Mouse (Mus musculus) hindbrain, postnatal 0 days (tissue): ENCODE measurements around the gene Slc35f1. TPM values are rescaled to one million over a fixed set of nuclear protein-coding genes. Genes with fewer than 3 reads are reported as not detected.
A peak's percentile ranks its signal among the peaks of the same experiment; 100 is the strongest.

Experiments used
- ATAC-seq: fragments of 200-750 bp; cut with Nextera tagmentation; 2 replicates; pipeline ENCODE4 v1.8.0; 2017; ENCODE audit warnings: mild to moderate bottlenecking, moderate TSS enrichment, moderate library complexity
- DNase-seq: peaks from one replicate; pipeline ENCODE4 v3.0.0-alpha.2; 2015; ENCODE audit warnings: low spot score
- H3K27ac ChIP-seq: fragments of 300-500 bp; sonication (generic); 2 replicates; pipeline ENCODE4 v1.5.1; 2014; ENCODE audit warnings: mild to moderate bottlenecking
- H3K27me3 ChIP-seq: fragments of 300-500 bp; sonication (generic); 2 replicates; pipeline ENCODE4 v1.6.1; 2014; ENCODE audit warnings: low read length, mixed read lengths; ENCODE audit not compliant: insufficient read depth
- H3K36me3 ChIP-seq: fragments of 300-500 bp; sonication (generic); 2 replicates; pipeline ENCODE4 v1.6.1; 2014; ENCODE audit warnings: low read length, mixed read lengths; ENCODE audit not compliant: insufficient read depth
- H3K4me1 ChIP-seq: fragments of 300-500 bp; sonication (generic); 2 replicates; pipeline ENCODE4 v1.6.1; 2014; ENCODE audit warnings: antibody characterized with exemption, low read length, mixed read lengths; ENCODE audit not compliant: insufficient read depth
- H3K4me2 ChIP-seq: fragments of 300-500 bp; sonication (generic); 2 replicates; pipeline ENCODE4 v1.6.1; 2014; ENCODE audit warnings: low read depth, mild to moderate bottlenecking, low read length, moderate library complexity, mixed read lengths
- H3K4me3 ChIP-seq: fragments of 300-500 bp; sonication (generic); 2 replicates; pipeline ENCODE4 v1.5.1; 2014; ENCODE audit warnings: low read length
- H3K9ac ChIP-seq: fragments of 300-500 bp; sonication (generic); replicated peaks from 2 replicates; pipeline ENCODE4 v1.6.1; 2014; ENCODE audit warnings: mild to moderate bottlenecking, low read length, moderate library complexity, mixed read lengths
- H3K9me3 ChIP-seq: fragments of 300-500 bp; sonication (generic); 2 replicates; pipeline ENCODE4 v1.6.1; 2016; ENCODE audit warnings: low read length, mixed read lengths
- CTCF ChIP-seq: IDR thresholded peaks from 2 replicates; pipeline ENCODE4 v1.5.1; 2016; ENCODE audit warnings: antibody characterized with exemption, control low read depth, low read depth
- WGBS: fragments of 180-500 bp; shearing (Covaris S2); extraction: QIAGEN DNeasy Blood & Tissue Kit; methylation state at CpG from one replicate; pipeline ENCODE4 v1.1.7; 2014; 5-methylcytosine and 5-hydroxymethylcytosine counted together
- polyA plus RNA-seq: library from polyadenylated mRNA; unstranded; fragments of >200 nt; fragmentation: Nextera tagmentation; extraction: Ambion mirVana; gene quantifications from 2 replicates; pipeline ENCODE4 v1.2.1, GENCODE M21; 2015
- total RNA-seq: library from RNA; depleted of rRNA; stranded (reverse); fragments of >200 nt; gene quantifications from 2 replicates; pipeline ENCODE4 v1.2.3, GENCODE M21; 2014

Slc35f1 gene
- total and polyA plus RNA-seq, 2 experiments from 2014 or later: 31.7 to 83.3 TPM

DNA sequence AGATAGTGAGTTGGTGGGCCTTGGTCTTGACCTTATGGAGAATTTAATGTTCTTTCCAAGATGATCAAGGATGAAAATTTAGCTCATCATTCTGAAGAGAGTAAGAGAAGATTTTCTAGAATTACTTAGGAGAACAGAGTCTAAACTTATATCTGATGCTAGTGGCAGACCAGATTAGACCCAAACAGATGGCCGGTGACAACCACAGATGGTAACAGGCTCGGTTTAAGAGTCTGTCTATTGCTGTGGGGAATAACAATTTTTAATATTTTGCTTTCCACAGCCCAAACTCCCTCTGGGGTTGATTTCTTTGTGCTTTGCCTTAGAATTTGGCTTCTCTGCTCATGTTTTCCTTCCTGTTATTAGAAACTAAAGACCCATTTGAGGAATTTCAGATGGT is 96.7 kb downstream of the Slc35f1 start:
- Histone ChIP-seq H3K4me1 (no peaks in the 10 kb centered on the region), H3K9me3 (no peaks in the 10 kb centered on the region), H3K36me3 (no peaks in the 10 kb centered on the region), H3K9ac (no peak overlapping the region), H3K27me3 (no peaks in the 10 kb centered on the region), H3K27ac (no peak overlapping the region), H3K4me2 (no peak overlapping the region), H3K4me3 (no peak overlapping the region)
- no peak for ATAC-seq
- no peak for DNase-seq
- no peak for TF ChIP-seq CTCF
- 69% methylated on average over 2 of the region's 2 CpGs for WGBS

DNA sequence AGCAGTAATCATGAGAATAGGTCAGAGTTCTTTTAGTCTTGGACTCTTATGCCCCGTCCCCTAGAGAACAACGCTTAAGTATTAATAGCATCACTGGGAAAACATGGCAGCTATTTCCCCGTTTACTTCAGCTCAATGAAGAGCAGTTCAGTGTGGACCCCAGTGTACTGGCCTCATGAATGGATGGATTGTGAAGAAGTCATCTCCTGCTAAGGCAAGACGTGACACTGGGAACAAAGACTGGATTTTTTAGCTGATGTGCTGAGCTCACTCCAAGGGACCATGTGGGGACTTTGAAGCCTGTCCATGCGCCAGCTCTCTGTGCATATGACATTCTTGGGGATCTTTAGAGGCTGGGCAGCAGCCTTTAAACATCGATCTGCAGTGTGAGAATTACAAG is 101.2 kb downstream of the Slc35f1 start:
- Histone ChIP-seq H3K27ac (no peak overlapping the region), H3K4me2 (no peak overlapping the region), H3K27me3 (no peaks in the 10 kb centered on the region), H3K4me3 (no peak overlapping the region), H3K4me1 (no peaks in the 10 kb centered on the region), H3K9me3 (no peaks in the 10 kb centered on the region), H3K9ac (no peak overlapping the region), H3K36me3 (no peaks in the 10 kb centered on the region)
- DNase-seq: peak; percentile 20
- no peak for TF ChIP-seq CTCF
- ATAC-seq: peak; percentile 83
- WGBS: 44% methylated on average over 6 of the region's 6 CpGs

DNA sequence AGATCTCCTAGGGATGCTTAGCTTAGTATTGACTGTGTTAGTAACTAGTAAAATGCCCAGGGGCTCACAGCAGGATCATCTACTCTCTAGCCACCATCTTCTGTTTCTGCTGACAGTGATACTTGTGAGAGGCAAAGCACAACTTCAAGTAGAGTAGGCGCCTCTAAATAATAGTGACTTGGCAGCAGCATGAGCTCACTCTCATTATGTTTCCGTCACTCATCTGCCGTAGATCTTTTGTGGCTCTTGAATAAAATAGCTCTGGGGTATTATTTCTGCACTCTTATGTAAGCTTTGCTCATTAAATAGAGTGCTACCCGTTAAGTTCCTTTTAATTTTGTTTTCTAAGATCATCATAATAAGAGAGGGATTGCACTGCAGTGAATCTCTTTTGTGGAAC is 107.1 kb downstream of the Slc35f1 start:
- DNase-seq: no peak
- Histone ChIP-seq H3K27ac (no peak overlapping the region), H3K9me3 (no peaks in the 10 kb centered on the region), H3K9ac (no peak overlapping the region), H3K4me3 (no peak overlapping the region), H3K27me3 (no peaks in the 10 kb centered on the region), H3K4me2 (no peak overlapping the region), H3K36me3 (no peaks in the 10 kb centered on the region), H3K4me1 (0 out of 2 replicates have a peak, but pooled peaks cover 3% of the 10 kb centered on the region)
- ATAC-seq: no peak
- no peak for TF ChIP-seq CTCF
- WGBS: 22% methylated on average over 4 of the region's 4 CpGs

DNA sequence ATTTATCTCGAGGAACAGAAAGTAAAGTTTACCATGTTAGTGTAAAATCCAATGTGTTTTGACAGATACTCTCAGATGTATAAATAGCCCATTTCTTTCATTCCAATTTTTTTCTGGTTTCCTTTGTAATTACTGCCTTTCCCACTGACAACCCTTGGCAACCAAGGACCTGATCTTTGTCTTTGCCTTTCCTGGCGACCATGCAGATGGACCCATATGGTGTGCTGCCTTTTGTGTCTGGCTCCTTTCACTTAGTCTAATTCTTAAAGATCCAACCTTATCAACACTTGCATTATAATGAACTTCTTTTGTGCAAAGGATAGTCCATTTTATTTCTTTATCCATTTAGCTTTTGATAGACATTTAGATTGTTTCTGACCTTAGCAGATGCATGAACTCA is 117.5 kb downstream of the Slc35f1 start:
- Histone ChIP-seq H3K9ac (no peak overlapping the region), H3K4me3 (no peak overlapping the region), H3K36me3 (no peaks in the 10 kb centered on the region), H3K27me3 (no peaks in the 10 kb centered on the region), H3K9me3 (no peaks in the 10 kb centered on the region), H3K27ac (no peak overlapping the region), H3K4me1 (no peaks in the 10 kb centered on the region), H3K4me2 (no peak overlapping the region)
- no peak for TF ChIP-seq CTCF
- ATAC-seq: no peak
- 28% methylated on average over 2 of the region's 2 CpGs for WGBS
- no peak for DNase-seq

DNA sequence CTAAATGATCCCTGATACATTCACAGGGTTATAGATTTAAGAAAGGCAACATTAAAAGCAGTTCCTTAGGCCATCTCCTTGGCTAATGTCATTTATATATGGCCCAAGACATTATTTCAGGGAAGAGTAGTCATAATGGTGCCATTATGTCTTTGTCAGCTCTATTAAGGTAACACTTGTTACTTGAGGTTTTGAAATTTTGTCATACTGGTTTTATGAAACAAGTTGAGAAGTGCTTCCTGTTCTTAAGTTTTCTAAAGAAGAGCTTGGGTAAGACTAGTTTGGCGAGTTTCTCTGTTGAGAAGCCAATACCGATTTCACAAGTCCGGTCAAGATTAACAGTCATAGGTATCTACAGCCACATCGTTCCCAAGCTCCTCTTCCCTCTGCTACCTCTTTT is 122.5 kb downstream of the Slc35f1 start:
- Histone ChIP-seq H3K4me2 (no peak overlapping the region), H3K27me3 (no peaks in the 10 kb centered on the region), H3K9ac (no peak overlapping the region), H3K9me3 (no peaks in the 10 kb centered on the region), H3K36me3 (no peaks in the 10 kb centered on the region), H3K4me3 (no peak overlapping the region), H3K4me1 (no peaks in the 10 kb centered on the region), H3K27ac (no peak overlapping the region)
- WGBS: over 99% methylated on average over 4 of the region's 4 CpGs
- TF ChIP-seq CTCF: no peak
- no peak for DNase-seq
- ATAC-seq: no peak

DNA sequence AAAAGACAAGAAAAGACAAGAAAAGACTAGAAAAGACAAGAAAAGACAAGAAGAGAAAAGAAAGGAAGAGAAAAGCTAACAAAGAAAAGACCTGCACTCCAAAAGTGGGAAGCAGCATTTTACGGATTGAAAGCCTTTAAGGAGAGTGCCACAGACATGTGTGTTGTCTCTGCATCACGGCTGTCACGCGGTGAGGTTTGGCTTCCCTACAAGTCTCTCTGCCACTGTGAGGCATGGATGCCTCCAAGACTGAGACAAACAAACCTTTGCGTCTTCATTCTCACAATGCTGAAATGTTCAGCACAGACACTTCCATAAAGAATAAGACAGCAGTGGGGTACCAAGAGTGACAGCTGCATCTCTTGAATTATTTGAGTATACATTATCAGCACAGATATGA is 124.0 kb downstream of the Slc35f1 start:
- H3K27me3 ChIP-seq: no peaks in the 10 kb centered on the region
- no peaks in the 10 kb centered on the region for H3K9me3 ChIP-seq
- no peak overlapping the region for H3K9ac ChIP-seq
- H3K36me3 ChIP-seq: no peaks in the 10 kb centered on the region
- ATAC-seq (no peak), DNase-seq (peak; percentile 12)
- H3K4me3 ChIP-seq: no peak overlapping the region
- H3K27ac ChIP-seq: no peak overlapping the region
- 70% methylated on average over 5 of the region's 5 CpGs for WGBS
- TF ChIP-seq CTCF: no peak
- H3K4me2 ChIP-seq: no peak overlapping the region
- H3K4me1 ChIP-seq: no peaks in the 10 kb centered on the region

DNA sequence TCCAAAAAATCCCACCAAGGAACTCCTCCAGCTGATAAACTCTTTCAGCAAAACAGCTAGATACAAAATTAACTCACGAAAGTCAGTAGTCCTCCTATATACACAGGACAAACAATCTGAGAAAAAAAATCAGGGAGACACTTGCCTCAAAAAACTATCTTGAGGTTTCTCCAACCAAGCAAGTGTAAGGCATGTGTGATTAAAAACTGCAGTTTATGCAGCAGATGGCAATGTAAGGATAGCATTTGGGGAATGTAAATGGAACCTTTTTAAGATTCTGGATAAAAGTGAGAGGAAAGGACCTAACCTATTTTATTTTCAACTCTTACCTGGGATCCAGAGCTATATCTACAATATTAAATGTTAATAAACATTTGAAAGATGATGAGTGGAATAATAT is 129.3 kb downstream of the Slc35f1 start:
- 91% methylated on average over 1 of the region's 1 CpGs for WGBS

More for the DNA sequence above, 129.3 kb downstream of the Slc35f1 start:
- no peak for ATAC-seq
- H3K36me3 ChIP-seq: no peaks in the 10 kb centered on the region
- no peak overlapping the region for H3K4me3 ChIP-seq
- no peak overlapping the region for H3K27ac ChIP-seq
- no peak for DNase-seq
- H3K4me2 ChIP-seq: no peak overlapping the region
- H3K9ac ChIP-seq: no peak overlapping the region
- H3K27me3 ChIP-seq: no peaks in the 10 kb centered on the region
- no peak for TF ChIP-seq CTCF
- H3K9me3 ChIP-seq: no peaks in the 10 kb centered on the region
- no peaks in the 10 kb centered on the region for H3K4me1 ChIP-seq
